Mouse (Mus musculus): ENCODE data around the gene Mief2.
A peak's percentile ranks its signal among the peaks of the same experiment; 100 is the strongest.

The Mief2 gene

GRCm38 (mm10) chr11:60719263-60719662, 8.9 kb upstream of the Mief2 start:
- DNase-seq (ENCODE audit: low spot score) = no peak

GRCm38 (mm10) chr11:60726601-60727391, 1.4 kb upstream of the Mief2 start, which contains the start of gene Flii:
TSS of gene Flii (minus strand) at chr11:60727263.
- DNase-seq (ENCODE audit: low spot score) = peak; percentile 82

GRCm38 (mm10) chr11:60727392-60728140, 632 bp upstream of the Mief2 start:
- DNase-seq (ENCODE audit: low spot score) = peak; percentile 19

GRCm38 (mm10) chr11:60729217-60729641, 1.0 kb downstream of the Mief2 start:
- DNase-seq (ENCODE audit: low spot score) = no peak

GRCm38 (mm10) chr11:60730169-60730568, 2.0 kb downstream of the Mief2 start:
- DNase-seq (ENCODE audit: low spot score) = no peak

GRCm38 (mm10) chr11:60731251-60731650, 3.1 kb downstream of the Mief2 start:
- DNase-seq (ENCODE audit: low spot score) = no peak

- DNase-seq (ENCODE audit: low spot score) = no peak
Measured at GRCm38 (mm10) chr11:60734206-60734605, 6.0 kb downstream of the Mief2 start.

GRCm38 (mm10) chr11:60735191-60735590, 7.0 kb downstream of the Mief2 start:
- no peak for DNase-seq (ENCODE audit: low spot score)

GRCm38 (mm10) chr11:60736491-60736890, 8.3 kb downstream of the Mief2 start:
- DNase-seq (ENCODE audit: low spot score) = no peak

- DNase-seq (ENCODE audit: low spot score) = no peak
Measured at GRCm38 (mm10) chr11:60737450-60737849, 9.3 kb downstream of the Mief2 start.

- DNase-seq (ENCODE audit: low spot score) = no peak
Measured at GRCm38 (mm10) chr11:60740321-60740720, 12.1 kb downstream of the Mief2 start.

- no peak for DNase-seq (ENCODE audit: low spot score)
Measured at GRCm38 (mm10) chr11:60755570-60755969, 27.4 kb downstream of the Mief2 start.

GRCm38 (mm10) chr11:60761681-60762080, 33.5 kb downstream of the Mief2 start:
- no peak for DNase-seq (ENCODE audit: low spot score)

GRCm38 (mm10) chr11:60766969-60767368, 38.8 kb downstream of the Mief2 start:
- DNase-seq (ENCODE audit: low spot score) = no peak

GRCm38 (mm10) chr11:60769322-60769721, 41.1 kb downstream of the Mief2 start:
- no peak for DNase-seq (ENCODE audit: low spot score)

GRCm38 (mm10) chr11:60770776-60771175, 42.6 kb downstream of the Mief2 start:
- no peak for DNase-seq (ENCODE audit: low spot score)

GRCm38 (mm10) chr11:60772161-60772560, 44.0 kb downstream of the Mief2 start:
- DNase-seq (ENCODE audit: low spot score) = no peak

- no peak for DNase-seq (ENCODE audit: low spot score)
Measured at GRCm38 (mm10) chr11:60774158-60774689, 46.0 kb downstream of the Mief2 start.

- no peak for DNase-seq (ENCODE audit: low spot score)
Measured at GRCm38 (mm10) chr11:60774841-60775240, 46.6 kb downstream of the Mief2 start.

- no peak for DNase-seq (ENCODE audit: low spot score)
Measured at GRCm38 (mm10) chr11:60775578-60775977, 47.4 kb downstream of the Mief2 start.

GRCm38 (mm10) chr11:60776107-60776828, 48.1 kb downstream of the Mief2 start:
- peak; percentile 56 for DNase-seq (ENCODE audit: low spot score)

All from spleen, adult 12 weeks (tissue).